Mouse (Mus musculus): ENCODE data around the gene 0610010K14Rik. TPM values are rescaled to one million over a fixed set of nuclear protein-coding genes. Genes with fewer than 3 reads are reported as not detected.
A peak's percentile ranks its signal among the peaks of the same experiment; 100 is the strongest.

The 0610010K14Rik gene
- polyA plus RNA-seq, 1 experiment, result 108 TPM

- H3K9ac ChIP-seq (ENCODE audit: low read depth, poor library complexity, severe bottlenecking), result no peak overlapping the region
- H3K27me3 ChIP-seq (ENCODE audit: control insufficient read depth, insufficient read depth, low read length, poor library complexity, severe bottlenecking), result peaks cover 5% of the 10 kb centered on the region
- no peak overlapping the region for H3K27ac ChIP-seq (ENCODE audit: insufficient read depth, low read length)
- H3K36me3 ChIP-seq (ENCODE audit: control insufficient read depth, insufficient read depth, low read length, poor library complexity, severe bottlenecking), result no peaks in the 10 kb centered on the region
- TF ChIP-seq EP300 (IDR thresholded peaks at IDR 0.05; ENCODE audit: insufficient read depth, low read depth, low read length) (no peak), POLR2A (IDR thresholded peaks at IDR 0.05; ENCODE audit: insufficient read depth, low read length) (no peak)
- no peaks in the 10 kb centered on the region for H3K4me1 ChIP-seq (ENCODE audit: control insufficient read depth, insufficient read depth, low read length)
- H3K4me3 ChIP-seq (ENCODE audit: low read depth, low read length), result peak overlapping the region; percentile 35
- no peaks in the 10 kb centered on the region for H3K9me3 ChIP-seq (replicated peaks; ENCODE audit: control insufficient read depth, insufficient read depth, low read length, poor library complexity, severe bottlenecking)
These were observed 16.6 kb upstream of the 0610010K14Rik start for GRCm38 (mm10) chr11:70254337-70254736.

- no peak for TF ChIP-seq CTCF (IDR thresholded peaks at IDR 0.05; ENCODE audit: low read depth, low read length)
- TF ChIP-seq EP300 (IDR thresholded peaks at IDR 0.05; ENCODE audit: insufficient read depth, low read depth, low read length), result no peak
- TF ChIP-seq POLR2A (IDR thresholded peaks at IDR 0.05; ENCODE audit: insufficient read depth, low read length), result no peak
- Histone ChIP-seq H3K9ac (ENCODE audit: low read depth, poor library complexity, severe bottlenecking) (no peak overlapping the region), H3K4me1 (ENCODE audit: control insufficient read depth, insufficient read depth, low read length) (no peaks in the 10 kb centered on the region), H3K27me3 (ENCODE audit: control insufficient read depth, insufficient read depth, low read length, poor library complexity, severe bottlenecking) (peaks cover 5% of the 10 kb centered on the region), H3K4me3 (ENCODE audit: low read depth, low read length) (no peak overlapping the region), H3K36me3 (ENCODE audit: control insufficient read depth, insufficient read depth, low read length, poor library complexity, severe bottlenecking) (no peaks in the 10 kb centered on the region), H3K27ac (ENCODE audit: insufficient read depth, low read length) (no peak overlapping the region), H3K9me3 (replicated peaks; ENCODE audit: control insufficient read depth, insufficient read depth, low read length, poor library complexity, severe bottlenecking) (no peaks in the 10 kb centered on the region)
These were observed 14.1 kb upstream of the 0610010K14Rik start for GRCm38 (mm10) chr11:70251853-70252252.

- Histone ChIP-seq H3K4me1 (ENCODE audit: control insufficient read depth, insufficient read depth, low read length) (no peaks in the 10 kb centered on the region), H3K9me3 (replicated peaks; ENCODE audit: control insufficient read depth, insufficient read depth, low read length, poor library complexity, severe bottlenecking) (no peaks in the 10 kb centered on the region), H3K27me3 (ENCODE audit: control insufficient read depth, insufficient read depth, low read length, poor library complexity, severe bottlenecking) (peaks cover 5% of the 10 kb centered on the region), H3K36me3 (ENCODE audit: control insufficient read depth, insufficient read depth, low read length, poor library complexity, severe bottlenecking) (no peaks in the 10 kb centered on the region), H3K27ac (ENCODE audit: insufficient read depth, low read length) (no peak overlapping the region), H3K9ac (ENCODE audit: low read depth, poor library complexity, severe bottlenecking) (no peak overlapping the region), H3K4me3 (ENCODE audit: low read depth, low read length) (no peak overlapping the region)
- no peak for TF ChIP-seq CTCF (IDR thresholded peaks at IDR 0.05; ENCODE audit: low read depth, low read length)
- no peak for TF ChIP-seq POLR2A (IDR thresholded peaks at IDR 0.05; ENCODE audit: insufficient read depth, low read length)
- TF ChIP-seq EP300 (IDR thresholded peaks at IDR 0.05; ENCODE audit: insufficient read depth, low read depth, low read length), result no peak
These were observed 12.4 kb upstream of the 0610010K14Rik start for GRCm38 (mm10) chr11:70250150-70250549.

GRCm38 (mm10) chr11:70247136-70247845 lies 9.6 kb upstream of the 0610010K14Rik start:
- no peak for TF ChIP-seq EP300 (IDR thresholded peaks at IDR 0.05; ENCODE audit: insufficient read depth, low read depth, low read length)
- peak; percentile 6 for TF ChIP-seq CTCF (IDR thresholded peaks at IDR 0.05; ENCODE audit: low read depth, low read length)
- TF ChIP-seq POLR2A (IDR thresholded peaks at IDR 0.05; ENCODE audit: insufficient read depth, low read length), result no peak
- no peaks in the 10 kb centered on the region for H3K4me1 ChIP-seq (ENCODE audit: control insufficient read depth, insufficient read depth, low read length)
- H3K27ac ChIP-seq (ENCODE audit: insufficient read depth, low read length), result no peak overlapping the region
- no peaks in the 10 kb centered on the region for H3K9me3 ChIP-seq (replicated peaks; ENCODE audit: control insufficient read depth, insufficient read depth, low read length, poor library complexity, severe bottlenecking)
- H3K9ac ChIP-seq (ENCODE audit: low read depth, poor library complexity, severe bottlenecking), result no peak overlapping the region
- H3K4me3 ChIP-seq (ENCODE audit: low read depth, low read length), result no peak overlapping the region
- no peaks in the 10 kb centered on the region for H3K36me3 ChIP-seq (ENCODE audit: control insufficient read depth, insufficient read depth, low read length, poor library complexity, severe bottlenecking)
- no peaks in the 10 kb centered on the region for H3K27me3 ChIP-seq (ENCODE audit: control insufficient read depth, insufficient read depth, low read length, poor library complexity, severe bottlenecking)

- H3K36me3 ChIP-seq (ENCODE audit: control insufficient read depth, insufficient read depth, low read length, poor library complexity, severe bottlenecking), result no peaks in the 10 kb centered on the region
- H3K4me3 ChIP-seq (ENCODE audit: low read depth, low read length), result no peak overlapping the region
These were observed 4.9 kb upstream of the 0610010K14Rik start for GRCm38 (mm10) chr11:70242591-70242990.

GRCm38 (mm10) chr11:70239541-70240279 lies 2.0 kb upstream of the 0610010K14Rik start, which contains the start of the genes Gm21988 and Rnasek:
Gene Gm21988 (minus strand): TSS chr11:70239830.
Gene Rnasek (minus strand): TSS chr11:70239842.
- peak within 1 kb of the TSS; percentile 91 for H3K9ac ChIP-seq (ENCODE audit: low read depth, poor library complexity, severe bottlenecking)
- no peaks in the 10 kb centered on the region for H3K27me3 ChIP-seq (ENCODE audit: control insufficient read depth, insufficient read depth, low read length, poor library complexity, severe bottlenecking)
- H3K4me3 ChIP-seq (ENCODE audit: low read depth, low read length), result peak within 1 kb of the TSS; percentile 90
- H3K4me1 ChIP-seq (ENCODE audit: control insufficient read depth, insufficient read depth, low read length), result peaks cover 3% of the 10 kb centered on the region
- H3K9me3 ChIP-seq (replicated peaks; ENCODE audit: control insufficient read depth, insufficient read depth, low read length, poor library complexity, severe bottlenecking), result no peaks in the 10 kb centered on the region
- no peak within 1 kb of the TSS for H3K27ac ChIP-seq (ENCODE audit: insufficient read depth, low read length)
- TF ChIP-seq POLR2A (IDR thresholded peaks at IDR 0.05; ENCODE audit: insufficient read depth, low read length) (peak; percentile 64), CTCF (IDR thresholded peaks at IDR 0.05; ENCODE audit: low read depth, low read length) (no peak), EP300 (IDR thresholded peaks at IDR 0.05; ENCODE audit: insufficient read depth, low read depth, low read length) (peak; percentile 52; the same call in 1 of the 2 replicates)
- H3K36me3 ChIP-seq (ENCODE audit: control insufficient read depth, insufficient read depth, low read length, poor library complexity, severe bottlenecking), result peaks cover 13% of the 10 kb centered on the region

More at GRCm38 (mm10) chr11:70242591-70242990, 4.9 kb upstream of the 0610010K14Rik start:
- Histone ChIP-seq H3K9me3 (replicated peaks; ENCODE audit: control insufficient read depth, insufficient read depth, low read length, poor library complexity, severe bottlenecking) (no peaks in the 10 kb centered on the region), H3K4me1 (ENCODE audit: control insufficient read depth, insufficient read depth, low read length) (no peaks in the 10 kb centered on the region), H3K27ac (ENCODE audit: insufficient read depth, low read length) (no peak overlapping the region), H3K27me3 (ENCODE audit: control insufficient read depth, insufficient read depth, low read length, poor library complexity, severe bottlenecking) (no peaks in the 10 kb centered on the region), H3K9ac (ENCODE audit: low read depth, poor library complexity, severe bottlenecking) (no peak overlapping the region)
- TF ChIP-seq POLR2A (IDR thresholded peaks at IDR 0.05; ENCODE audit: insufficient read depth, low read length) (no peak), CTCF (IDR thresholded peaks at IDR 0.05; ENCODE audit: low read depth, low read length) (no peak), EP300 (IDR thresholded peaks at IDR 0.05; ENCODE audit: insufficient read depth, low read depth, low read length) (no peak)

Measured in ES-Bruce4 (cell line).